Mouse (Mus musculus) layer of hippocampus, postnatal 14 days (tissue): Measurements from ENCODE around the gene Zhx3. TPM values are rescaled to one million over a fixed set of nuclear protein-coding genes. Genes with fewer than 3 reads are reported as not detected.

Source experiments
- DNase-seq, 2 experiments: peaks; one replicate each; pipeline ENCODE4 v3.0.0; 2021 to 2022; ENCODE audit warnings: low spot score in 2 of 2, mixed read lengths in 1 of 2
- long read RNA-seq, 2 experiments: library from polyadenylated mRNA; stranded (forward); transcript quantifications; one replicate each; pipeline ENCODE4 v2.0.0; 2021
- total RNA-seq, 2 experiments: library from RNA; stranded (reverse); gene quantifications; 2 replicates each; pipeline ENCODE4 v1.2.3; 2021

The Zhx3 gene
- total RNA-seq: 100 to 1,000 TPM; 114 to 125 TPM
- long read RNA-seq, experiment 1, full-length matches to known transcripts: 1 of 18 reads
- long read RNA-seq, experiment 1, partial matches to known transcripts: 7 of 18 reads
- long read RNA-seq, experiment 1, other reads (novel, unspliced or antisense): 10 of 18 reads
- long read RNA-seq, experiment 2, full-length matches to known transcripts: 2 of 25 reads
- long read RNA-seq, experiment 2, partial matches to known transcripts: 7 of 25 reads
- long read RNA-seq, experiment 2, other reads (novel, unspliced or antisense): 16 of 25 reads

- DNase-seq: peak; percentile 91 to 94
Observed at GRCm38 (mm10) chr2:160872890-160873382, at the start of gene Zhx3. TSS of gene Zhx3 (minus strand) at chr2:160872998.

GRCm38 (mm10) chr2:160921285-160921684, 48.5 kb upstream of the Zhx3 start:
- DNase-seq: no peak

- no peak for DNase-seq
Observed at GRCm38 (mm10) chr2:160918930-160919215, 46.1 kb upstream of the Zhx3 start.

- no peak for DNase-seq
Observed at GRCm38 (mm10) chr2:160918154-160918929, 45.5 kb upstream of the Zhx3 start.

GRCm38 (mm10) chr2:160917313-160917712, 44.5 kb upstream of the Zhx3 start:
- DNase-seq: no peak

- no peak for DNase-seq
Observed at GRCm38 (mm10) chr2:160916714-160917113, 43.9 kb upstream of the Zhx3 start.

- no peak for DNase-seq
Observed at GRCm38 (mm10) chr2:160915821-160916610, 43.2 kb upstream of the Zhx3 start.

- no peak for DNase-seq
Observed at GRCm38 (mm10) chr2:160914656-160915055, 41.9 kb upstream of the Zhx3 start.

- no peak for DNase-seq
Observed at GRCm38 (mm10) chr2:160912231-160912671, 39.5 kb upstream of the Zhx3 start, which contains the start of gene Emilin3. TSS of gene Emilin3 (minus strand) at chr2:160912328.

- no peak for DNase-seq
Observed at GRCm38 (mm10) chr2:160911558-160912201, 38.9 kb upstream of the Zhx3 start.

GRCm38 (mm10) chr2:160910633-160911032, 37.8 kb upstream of the Zhx3 start:
- no peak for DNase-seq

GRCm38 (mm10) chr2:160908607-160909006, 35.8 kb upstream of the Zhx3 start:
- DNase-seq: no peak

- DNase-seq: no peak
Observed at GRCm38 (mm10) chr2:160906101-160906500, 33.3 kb upstream of the Zhx3 start.

- DNase-seq: no peak
Observed at GRCm38 (mm10) chr2:160905301-160905700, 32.5 kb upstream of the Zhx3 start.

- no peak for DNase-seq
Observed at GRCm38 (mm10) chr2:160901656-160902412, 29.0 kb upstream of the Zhx3 start.

GRCm38 (mm10) chr2:160891697-160892096, 18.9 kb upstream of the Zhx3 start:
- no peak for DNase-seq

- DNase-seq: no peak
Observed at GRCm38 (mm10) chr2:160891045-160891444, 18.2 kb upstream of the Zhx3 start.

GRCm38 (mm10) chr2:160887859-160888258, 15.1 kb upstream of the Zhx3 start:
- DNase-seq: no peak

- peak; percentile 83 to 88 for DNase-seq
Observed at GRCm38 (mm10) chr2:160887284-160887683, 14.5 kb upstream of the Zhx3 start.

- DNase-seq: no peak
Observed at GRCm38 (mm10) chr2:160886221-160886620, 13.4 kb upstream of the Zhx3 start.
